Mouse (Mus musculus) cerebellum, postnatal 10 days (tissue): ENCODE results near the gene Slc6a21.

Source experiments
- DNase-seq, 2 experiments: peaks; one replicate each; pipeline ENCODE4 v3.0.0; 2021; ENCODE audit warnings: mixed read lengths in 2 of 2

The Slc6a21 gene

DNA sequence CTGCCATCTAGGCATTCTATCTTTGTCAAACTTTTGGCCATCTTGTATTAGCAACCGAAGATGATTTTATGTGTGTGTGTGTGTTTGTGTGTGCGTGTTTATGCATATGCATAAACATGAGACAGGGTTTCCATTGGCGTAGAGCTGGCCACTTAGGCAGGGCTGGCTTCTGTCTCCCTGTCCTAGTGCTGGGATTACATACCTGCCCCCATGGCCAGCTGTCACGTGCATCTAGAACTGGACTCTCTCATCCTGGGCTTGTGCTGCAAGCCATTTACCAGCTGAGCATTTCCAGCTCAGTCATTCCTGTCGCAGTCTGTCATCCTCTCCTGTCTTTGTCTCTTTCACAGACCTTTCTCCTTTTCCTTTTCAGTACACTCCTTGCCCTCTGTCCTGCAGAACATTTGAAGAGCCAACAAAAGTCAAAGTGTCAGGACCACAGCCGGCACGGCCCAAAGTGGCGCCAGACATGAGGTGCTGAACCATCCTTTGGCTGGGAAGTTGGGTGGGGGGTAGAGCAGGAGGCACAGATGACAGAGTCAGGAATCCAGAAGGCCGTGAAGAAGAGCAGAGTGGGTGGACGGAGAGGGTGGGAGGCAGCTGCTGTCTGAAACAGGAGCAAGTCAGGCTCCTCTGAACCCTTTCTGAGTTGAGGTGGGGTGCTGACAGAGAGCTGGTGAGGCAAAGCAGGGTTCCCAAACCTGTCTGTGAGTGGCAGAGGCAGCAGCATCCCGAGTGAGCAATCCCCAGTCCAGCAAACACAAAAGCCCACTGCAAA is 20.1 kb upstream of the Slc6a21 start:
- peak; percentile 36 to 53 for DNase-seq

DNA sequence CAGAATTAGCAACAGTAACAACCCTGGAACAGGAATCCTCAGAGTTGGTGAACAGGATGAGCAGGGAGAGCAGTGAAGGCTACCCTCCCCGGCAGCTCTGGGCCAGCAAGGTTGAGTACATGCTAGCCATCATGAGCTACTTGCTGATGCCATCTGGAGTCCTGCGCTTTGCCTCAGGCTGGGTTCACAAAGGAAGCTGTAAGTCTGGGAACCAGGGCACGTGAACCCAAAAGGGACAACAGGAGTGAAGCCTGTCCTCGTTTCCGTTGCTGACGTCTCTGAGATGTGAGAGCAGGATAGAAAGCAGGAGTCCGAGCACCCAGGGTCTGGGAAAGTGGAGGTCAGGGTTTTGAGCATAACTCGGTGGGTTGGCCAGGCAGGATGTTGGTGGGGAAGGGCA is 18.0 kb upstream of the Slc6a21 start:
- no peak for DNase-seq

DNA sequence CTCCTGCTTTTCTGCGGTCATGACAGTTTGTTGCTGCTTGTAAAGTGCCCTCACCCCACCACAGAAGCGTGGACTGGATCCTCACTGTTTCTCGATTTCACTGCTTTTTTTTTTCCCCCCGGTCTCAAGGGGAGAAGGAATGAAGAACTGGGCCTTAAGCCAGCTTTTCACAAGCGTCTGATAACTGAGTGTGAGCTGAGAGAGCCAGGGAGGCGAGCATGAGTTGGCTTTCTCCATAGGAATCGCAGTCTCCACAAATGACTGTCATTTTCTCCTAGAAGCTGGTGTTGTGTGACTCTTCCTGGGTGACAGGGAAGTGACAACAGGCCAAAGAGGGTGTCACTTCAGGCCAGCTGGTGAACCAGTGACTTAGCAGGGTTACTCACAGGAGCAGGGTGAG is 15.0 kb upstream of the Slc6a21 start:
- no peak for DNase-seq

DNA sequence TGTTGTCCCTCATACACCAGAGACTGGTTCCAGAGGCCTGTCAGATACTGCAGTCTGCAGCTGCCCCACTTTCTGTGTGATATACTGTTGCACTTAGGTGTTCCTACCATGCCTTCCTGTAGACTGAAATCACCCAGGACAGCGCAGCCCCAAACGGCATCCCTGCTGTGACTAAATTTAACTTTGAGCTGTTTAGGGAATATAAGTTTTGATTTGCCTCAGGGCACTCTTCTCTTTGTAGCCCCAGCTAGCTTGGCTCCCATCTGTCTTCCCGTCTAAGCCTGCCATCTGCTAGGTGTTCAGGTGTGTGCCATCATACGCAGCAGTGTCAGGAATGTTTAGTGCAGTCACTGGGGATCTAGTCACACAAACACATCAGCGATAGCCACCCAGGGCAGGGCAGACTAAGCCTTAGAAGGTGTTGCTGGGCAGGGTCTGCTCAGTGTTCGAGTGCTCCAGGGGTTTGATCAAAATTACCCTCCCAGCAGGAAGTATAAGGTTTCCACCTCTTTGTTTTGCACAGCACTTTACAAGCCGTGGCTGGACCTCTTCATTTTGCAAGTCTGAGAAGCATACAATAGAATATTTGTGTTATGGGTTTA is 14.2 kb upstream of the Slc6a21 start:
- no peak for DNase-seq

DNA sequence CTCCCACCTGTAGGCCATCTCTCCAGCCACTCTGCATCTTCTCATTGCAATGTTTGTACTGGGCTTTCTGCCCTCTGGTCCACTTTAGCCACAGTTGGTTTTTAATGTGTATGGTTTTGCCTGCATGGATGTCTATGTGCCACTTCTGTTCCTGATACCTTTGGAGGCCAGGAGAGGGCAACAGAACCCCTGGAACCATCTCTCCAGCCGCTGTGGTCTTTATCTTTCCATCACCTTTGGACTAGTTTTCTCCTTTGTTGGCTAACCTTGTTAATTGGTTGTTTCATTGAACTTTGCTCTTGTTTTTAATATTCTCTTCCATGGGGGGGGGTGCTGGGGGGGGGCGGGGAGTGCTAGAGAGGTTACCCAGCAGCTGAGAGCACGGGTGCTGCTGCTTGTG is 13.0 kb upstream of the Slc6a21 start:
- DNase-seq: no peak

DNA sequence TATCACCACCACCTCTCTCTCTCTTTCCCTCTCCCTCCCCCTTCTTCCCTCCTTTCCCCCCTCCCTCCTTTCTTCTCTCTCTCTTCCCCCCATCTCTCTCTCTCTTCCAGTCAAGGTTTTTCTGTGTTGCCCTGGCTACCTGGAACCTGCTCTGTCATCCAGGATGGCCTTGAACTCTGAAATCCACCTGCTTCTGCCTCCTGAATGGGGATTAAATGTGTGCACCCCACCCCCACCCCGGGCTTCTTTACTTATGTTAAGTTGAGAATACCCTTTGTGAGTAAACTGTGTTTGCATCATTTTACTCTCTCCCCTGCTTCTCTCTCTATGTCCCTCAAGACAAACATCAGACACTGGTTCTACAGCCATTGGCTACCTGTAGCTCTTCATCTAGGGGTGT is 11.8 kb upstream of the Slc6a21 start:
- no peak for DNase-seq

DNA sequence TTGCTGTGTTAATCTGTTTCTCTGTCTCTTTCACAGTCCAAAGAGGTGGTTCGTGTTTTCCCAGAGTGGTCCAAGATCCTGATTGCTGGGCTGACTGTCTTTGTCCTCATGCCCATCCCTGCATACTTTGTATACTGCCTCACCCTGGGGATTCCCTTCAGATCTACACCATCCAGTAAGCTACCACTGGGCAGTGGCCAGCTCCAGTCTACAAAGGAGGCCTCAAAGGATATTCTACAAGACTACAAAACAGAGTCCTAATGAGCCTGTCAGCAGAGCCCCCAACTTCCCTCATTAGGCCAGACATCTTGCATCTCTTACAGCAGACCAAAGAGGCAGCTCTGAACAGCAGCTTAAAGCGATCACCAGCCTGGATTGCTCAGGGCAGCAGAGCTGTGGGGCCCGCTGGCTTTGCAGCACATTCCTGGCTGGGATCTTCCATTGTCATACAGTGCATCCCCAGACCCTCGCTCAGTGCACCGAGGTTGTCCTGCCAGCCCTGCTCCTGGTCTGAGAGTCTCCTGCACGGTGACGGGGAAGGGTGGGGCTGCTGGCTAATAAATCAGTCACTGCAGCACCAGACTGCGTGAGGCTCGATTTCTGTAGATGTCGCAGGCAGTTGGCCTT is 4.4 kb upstream of the Slc6a21 start:
- no peak for DNase-seq

DNA sequence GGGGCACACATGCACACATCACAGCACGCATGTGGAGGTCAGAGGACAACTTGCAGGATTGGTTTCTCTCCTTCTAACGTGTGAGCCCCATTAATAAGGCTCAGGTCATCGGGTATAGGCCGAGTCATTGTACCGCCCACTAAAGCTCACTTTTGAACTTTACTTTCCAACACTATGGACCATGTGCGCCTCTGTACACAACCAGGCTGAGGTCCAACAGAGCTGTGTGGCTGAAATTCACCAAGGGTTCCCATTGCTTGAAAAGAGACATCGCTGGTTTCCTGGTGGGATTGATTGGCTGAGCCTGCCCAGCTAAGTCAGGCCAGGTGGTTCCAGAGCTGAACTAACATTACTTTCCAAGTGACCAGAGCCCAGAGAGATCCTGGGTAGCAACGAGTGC is 3.6 kb upstream of the Slc6a21 start:
- DNase-seq: no peak

DNA sequence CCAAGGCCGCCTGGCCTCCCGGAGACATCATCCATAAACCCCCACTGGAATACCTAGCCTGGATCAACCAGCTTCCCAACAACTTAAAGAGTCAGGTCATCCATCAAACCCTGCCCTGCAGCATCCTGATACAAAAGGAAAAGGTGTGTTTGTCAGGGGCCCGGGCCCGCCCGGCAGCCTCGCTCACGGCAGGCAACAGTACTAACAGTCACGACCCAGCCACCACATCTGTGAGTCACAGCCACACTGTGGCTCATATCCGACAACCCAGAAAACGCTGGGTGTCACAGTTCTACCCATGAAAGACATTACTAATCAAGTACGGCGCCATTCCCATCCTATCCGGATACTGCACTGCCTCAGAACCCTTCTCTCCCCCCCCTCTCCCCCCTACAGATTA is 9.2 kb downstream of the Slc6a21 start:
- DNase-seq: no peak

DNA sequence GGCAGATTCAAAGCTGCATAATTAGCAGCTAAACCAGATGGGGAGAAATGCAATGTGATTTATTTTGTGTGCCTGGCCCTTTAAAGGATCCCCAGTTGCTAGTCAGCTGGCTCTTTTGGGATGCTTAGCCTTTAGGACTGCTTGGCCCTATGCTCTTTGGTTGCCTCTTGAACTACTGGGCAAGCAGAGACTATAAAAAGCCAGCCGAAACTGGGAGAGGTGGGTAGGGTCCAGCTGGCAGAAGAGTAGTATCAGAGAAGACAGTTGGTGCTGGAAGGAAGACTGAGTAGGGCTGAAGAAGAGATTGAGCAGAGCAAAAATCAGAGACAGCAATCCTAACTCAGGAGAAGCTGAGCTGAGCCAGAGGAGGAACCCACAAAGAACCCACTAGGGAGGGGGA is 19.3 kb downstream of the Slc6a21 start:
- no peak for DNase-seq

DNA sequence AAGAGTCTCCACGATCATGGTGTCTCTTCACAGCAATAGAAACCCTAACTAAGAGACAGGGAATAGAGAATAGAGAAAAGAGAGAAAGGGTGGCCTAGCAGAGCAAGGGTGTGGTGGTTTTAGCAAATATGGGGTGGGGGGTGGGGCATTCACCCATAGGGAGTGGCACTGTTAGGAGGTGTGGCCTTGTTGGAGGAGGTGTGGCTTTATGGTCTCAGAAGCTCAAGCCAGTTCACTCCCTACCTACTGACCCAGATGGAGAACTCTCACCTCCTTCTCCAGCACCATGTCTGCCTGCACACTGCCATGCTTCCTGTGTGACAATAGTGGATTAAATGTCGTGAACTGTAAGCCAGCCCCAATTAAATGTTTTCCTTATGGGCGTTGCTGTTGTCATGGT is 20.2 kb downstream of the Slc6a21 start:
- no peak for DNase-seq

DNA sequence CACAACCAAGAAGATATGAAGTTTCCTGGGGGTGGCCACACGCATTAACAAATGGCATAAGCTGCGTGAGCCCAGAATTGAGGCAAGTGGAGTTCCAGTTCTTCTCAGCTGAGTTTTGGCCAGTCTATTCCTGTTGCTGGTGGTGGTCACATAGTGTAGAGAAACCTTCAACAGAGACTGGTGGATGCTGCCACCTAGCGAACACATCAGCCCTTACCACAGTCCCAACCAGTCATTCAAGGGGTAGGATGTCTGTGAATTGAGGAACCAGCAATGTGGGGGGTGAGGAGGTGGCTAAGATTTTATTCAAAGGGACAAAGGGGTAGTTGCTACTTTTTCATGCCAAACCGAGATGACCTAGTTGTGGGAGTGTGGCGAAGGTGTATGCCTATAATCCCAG is 22.4 kb downstream of the Slc6a21 start:
- DNase-seq: peak; percentile 83 to 85

DNA sequence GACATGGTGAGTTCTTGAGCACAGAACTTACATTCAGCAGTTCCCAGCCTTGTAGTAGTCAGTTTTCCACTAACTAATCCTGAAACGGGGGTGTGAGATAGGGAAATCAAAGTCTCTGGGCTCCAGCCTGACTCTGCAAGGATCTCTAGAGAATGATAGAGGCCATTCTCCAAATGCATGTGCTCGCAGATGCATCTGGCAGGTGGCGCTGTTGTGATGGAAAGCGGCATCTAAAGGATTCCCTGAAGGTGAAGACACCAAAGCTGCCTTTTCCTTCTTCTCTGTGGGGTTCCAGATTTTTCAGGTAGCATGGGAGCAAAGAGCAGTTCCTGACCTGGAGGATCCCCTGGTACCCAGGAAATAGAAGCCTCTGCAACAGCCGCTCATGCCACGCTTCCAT is 23.0 kb downstream of the Slc6a21 start:
- DNase-seq: peak; percentile 89 to 90

DNA sequence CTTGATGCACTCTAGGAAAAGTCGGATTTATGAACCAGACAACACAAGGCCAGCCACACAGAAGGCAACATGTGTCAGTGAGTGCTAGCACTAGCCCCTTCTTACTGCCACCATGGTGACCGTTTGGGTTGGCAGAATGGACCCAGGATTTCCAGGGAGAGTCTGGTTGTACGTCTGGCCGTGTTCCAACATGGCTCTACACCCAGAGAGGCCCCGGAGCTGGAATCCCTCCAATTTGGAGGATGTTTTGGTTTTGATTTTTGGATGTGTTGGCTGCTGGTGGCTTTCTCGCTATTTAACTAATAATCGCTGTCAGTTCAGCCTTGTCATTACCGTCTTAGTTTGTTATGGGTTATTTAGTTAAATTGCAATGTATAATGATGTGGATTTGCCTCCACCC is 25.3 kb downstream of the Slc6a21 start:
- DNase-seq: peak; percentile 81 to 82

DNA sequence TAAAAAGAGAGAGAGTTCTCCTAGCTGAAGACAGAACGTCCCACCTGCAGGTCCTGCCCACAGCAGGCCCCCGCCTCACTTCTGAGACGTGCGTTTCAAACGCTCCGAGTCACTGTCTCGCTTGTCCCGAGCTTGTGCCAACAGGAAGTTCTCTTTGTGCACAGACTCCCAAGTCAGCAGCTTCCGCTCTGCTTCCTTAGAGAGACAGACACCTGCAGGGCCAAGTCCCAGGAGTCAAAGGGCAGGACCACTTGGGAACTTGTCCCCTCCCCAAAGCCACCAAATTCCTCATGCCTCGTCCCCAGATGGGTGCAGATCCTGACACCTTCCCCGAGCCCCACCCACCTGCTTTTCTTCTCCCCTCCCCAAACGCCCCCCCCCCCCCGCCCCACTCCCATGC is 27.6 kb downstream of the Slc6a21 start:
- peak; percentile 21 to 24 for DNase-seq

DNA sequence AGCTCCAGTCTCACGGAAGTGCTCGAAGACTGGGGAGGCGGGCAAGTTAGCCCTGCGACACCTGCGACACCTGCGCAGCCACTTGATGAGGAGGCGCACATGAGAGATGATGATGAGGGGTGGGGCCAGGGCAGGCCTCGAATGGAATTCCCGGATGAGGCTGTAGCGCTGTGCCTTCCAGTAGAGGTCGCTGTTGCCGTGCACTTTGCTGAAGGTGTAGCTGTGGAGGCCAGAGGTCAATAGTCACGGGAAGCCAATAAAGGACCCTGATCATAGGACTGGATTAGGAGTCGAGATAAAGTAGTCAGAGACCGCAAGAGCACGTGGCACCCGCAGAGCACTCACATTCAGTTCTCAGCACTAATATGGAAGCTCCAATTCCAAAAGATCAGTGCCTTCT is 28.0 kb downstream of the Slc6a21 start:
- peak; percentile 85 to 90 for DNase-seq

DNA sequence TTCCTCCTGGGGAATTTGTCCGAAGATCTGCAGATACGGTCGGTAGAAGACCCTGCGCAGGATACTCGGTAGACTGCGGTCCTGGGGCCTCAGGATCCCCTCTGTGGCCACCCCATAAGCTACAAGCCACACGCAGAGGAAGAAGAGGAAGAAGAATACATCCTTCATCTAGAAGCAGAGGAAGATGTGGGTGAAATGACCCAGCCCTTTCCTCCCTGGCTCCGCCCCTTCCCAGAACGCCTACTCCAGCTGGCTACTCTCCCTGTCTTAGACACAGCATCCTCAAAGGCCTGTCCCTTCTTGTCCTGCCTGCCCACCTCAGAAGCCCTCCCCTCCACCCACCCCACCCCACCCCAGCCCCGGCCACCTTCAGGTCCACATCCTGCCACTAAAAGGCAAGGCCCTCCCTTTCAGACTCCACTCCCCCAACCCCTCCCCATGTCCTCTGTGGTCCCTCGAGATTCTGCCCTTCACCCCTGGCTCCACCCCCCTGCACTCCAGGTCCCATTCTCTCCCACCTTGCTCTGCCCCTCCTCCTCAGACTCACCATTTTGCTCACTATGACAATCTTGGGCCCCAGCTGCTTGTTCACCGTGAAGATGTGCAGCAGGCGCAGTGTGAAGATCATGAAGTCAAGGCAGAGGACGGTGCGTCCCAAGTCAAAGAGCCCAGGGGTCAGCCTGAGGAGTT is 31.4 kb downstream of the Slc6a21 start:
- no peak for DNase-seq

DNA sequence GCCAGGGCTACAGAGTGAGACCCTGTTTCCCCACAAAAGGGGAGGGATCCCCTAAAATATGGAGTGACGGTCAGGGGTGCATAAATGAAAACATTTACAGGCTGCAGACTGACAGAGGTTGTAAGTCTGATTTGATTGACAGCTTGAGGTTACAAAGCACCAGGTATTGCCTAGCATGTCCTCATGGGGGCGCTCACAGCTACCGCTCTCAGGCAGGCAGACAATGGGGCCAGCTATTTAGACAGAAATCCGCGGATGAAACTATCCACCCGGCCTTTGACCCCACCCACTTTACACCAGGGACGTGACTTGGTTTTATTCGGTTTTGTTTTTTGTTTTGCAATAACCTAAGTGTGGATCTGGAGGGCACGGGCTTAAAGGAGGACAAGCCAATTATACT is 32.1 kb downstream of the Slc6a21 start:
- peak; percentile 77 to 83 for DNase-seq

DNA sequence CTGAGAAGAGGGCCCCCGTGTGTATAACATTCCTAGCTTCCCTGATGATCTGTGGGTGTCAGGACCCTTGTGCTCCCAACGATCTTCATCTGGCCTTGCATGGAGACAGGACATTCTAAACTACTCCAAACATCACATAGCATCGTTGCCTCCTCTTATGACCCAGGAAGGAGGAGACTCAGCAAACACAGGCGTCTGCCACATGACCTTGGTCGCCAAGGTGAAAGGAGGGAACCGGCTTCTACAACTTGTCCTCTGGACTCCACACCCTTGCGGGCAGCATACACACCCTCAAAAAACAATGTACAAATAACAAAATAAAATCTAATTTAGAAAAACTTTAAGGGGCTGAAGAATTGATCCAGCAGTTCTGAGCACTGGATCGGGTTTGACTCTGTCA is 34.7 kb downstream of the Slc6a21 start:
- no peak for DNase-seq

DNA sequence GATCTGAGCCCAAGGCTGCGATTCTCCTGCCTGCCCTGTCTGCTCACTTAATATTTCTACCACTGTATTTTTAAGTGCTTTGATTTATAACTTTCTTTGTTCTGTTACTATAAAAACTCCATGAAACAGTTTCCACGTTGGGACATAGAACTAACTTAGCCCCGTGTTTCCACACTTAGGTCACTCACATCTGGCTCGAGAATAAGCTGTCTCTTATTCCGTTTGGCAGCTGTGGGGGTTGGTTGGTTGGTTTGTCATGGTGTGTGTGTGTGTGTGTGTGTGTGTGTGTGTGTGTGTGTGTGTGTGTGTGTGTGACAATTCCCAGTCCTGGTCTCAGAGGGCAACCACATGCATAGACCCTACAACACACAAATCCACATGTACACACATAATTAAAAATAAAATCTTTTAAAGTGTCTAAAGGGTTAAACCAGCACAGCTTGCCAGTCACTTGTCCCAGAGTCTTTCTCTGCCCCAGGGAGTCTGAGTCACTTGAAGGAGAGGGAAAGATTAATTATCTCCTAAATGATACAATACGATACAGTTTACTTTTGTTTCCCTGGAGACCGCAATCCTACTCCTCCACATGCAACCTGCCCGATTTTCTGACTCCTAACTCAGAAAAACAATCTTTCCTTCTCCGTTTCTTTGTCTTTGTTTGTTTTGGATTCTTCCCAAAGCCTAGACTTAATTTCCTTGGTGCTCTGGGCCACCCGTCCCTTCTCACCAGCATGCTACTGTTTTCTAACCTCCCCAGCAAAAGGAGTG is 35.6 kb downstream of the Slc6a21 start:
- no peak for DNase-seq

DNA sequence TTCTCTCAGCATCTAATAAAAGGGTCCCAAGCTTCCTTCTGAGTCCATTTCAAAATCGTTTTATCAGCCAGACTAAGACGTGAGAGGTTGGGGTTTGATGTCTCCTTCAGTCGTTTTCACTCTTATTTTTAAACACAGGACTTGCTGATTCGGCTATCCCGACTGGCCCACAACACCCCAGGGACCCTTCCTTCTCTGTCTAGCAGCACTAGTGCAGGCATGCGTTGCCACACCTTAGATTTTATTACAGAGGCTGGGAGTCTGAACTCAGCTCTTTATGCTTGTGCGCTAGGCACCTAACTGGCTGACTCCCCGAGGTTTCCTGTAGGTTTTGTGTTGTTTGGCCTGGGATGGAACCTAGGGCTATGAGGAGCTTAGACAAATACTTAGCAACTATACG is 36.2 kb downstream of the Slc6a21 start:
- DNase-seq: no peak

DNA sequence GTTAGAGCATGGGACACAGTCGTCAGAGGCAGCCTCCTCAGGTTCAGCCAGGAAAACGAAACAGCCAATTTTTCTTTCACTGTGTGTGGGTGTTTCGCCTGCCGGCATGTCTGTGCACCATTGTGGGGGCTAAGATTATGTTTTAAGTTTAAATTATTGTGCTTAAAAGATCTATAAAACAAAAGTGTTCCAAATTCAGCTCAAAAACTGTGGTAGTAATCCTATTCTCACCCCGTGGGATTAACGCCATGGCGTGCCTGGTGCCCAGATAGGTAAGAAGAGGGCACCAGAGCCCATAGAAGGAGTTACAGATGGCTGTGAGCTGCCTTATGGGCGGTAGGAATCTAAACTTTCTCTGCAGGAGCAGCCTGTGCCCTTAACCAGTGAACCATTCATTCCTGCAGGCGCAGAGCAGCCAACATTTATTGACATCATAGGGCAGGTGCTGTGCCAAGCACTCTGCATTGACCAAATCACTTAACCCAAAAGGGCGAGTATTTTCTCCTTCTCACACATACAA is 37.9 kb downstream of the Slc6a21 start:
- DNase-seq: no peak

DNA sequence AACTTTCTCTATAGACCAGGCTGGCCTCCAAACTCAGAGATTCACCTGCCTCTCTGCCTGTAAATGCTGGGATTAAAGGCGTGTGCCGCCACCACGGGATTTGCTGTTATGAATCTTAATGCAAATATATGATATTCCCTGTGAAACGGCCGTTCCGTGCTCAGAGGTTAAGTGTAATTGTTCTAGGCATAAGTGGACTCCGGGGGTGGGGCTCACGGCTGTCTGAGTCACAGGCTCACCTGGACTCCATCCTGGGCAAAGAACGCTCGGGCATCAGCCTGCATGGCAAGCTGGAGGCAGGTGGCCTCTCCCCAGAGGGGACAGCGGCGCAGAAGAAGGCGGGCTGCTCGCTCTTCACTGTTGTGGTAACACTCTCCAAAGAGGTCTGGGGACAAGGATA is 39.2 kb downstream of the Slc6a21 start:
- DNase-seq: no peak
